Mouse (Mus musculus): ENCODE measurements around the gene Rab3d. TPM values are rescaled to one million over a fixed set of nuclear protein-coding genes. Genes with fewer than 3 reads are reported as not detected.
A peak's percentile ranks its signal among the peaks of the same experiment; 100 is the strongest.

Rab3d gene
- total and polyA plus RNA-seq, 3 experiments, result 22.9 to 44.2 TPM; not detected in 1

DNA sequence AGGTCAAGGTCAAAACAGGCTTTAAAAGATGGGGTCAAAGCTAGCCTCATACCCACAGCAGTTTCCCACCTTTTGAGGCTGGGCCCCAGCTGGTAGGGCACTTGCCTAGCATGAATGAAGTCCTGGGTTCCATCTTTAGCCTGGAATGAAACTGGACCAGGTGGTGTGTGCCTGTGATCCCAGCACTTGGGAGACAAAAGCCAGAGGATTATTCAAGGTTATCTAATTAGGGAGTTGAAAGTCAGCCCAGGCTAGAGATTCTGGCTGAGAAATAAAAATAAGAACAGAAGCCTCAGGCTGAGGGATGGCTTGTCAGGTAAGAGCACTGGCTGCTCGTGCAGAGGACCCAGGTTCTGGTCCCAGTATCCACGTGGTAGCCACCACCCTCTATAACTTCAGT is 14.0 kb upstream of the Rab3d start:
- no peak for TF ChIP-seq USF1 (IDR thresholded peaks at IDR 0.05; ENCODE audit: low read depth, low read length)
- TF ChIP-seq ZKSCAN1 (IDR thresholded peaks at IDR 0.05; ENCODE audit: low read depth, low read length), result no peak
- TF ChIP-seq MXI1 (IDR thresholded peaks at IDR 0.05; ENCODE audit: low read depth, low read length), result no peak
- TF ChIP-seq MAX (IDR thresholded peaks at IDR 0.05; ENCODE audit: low read length), result 0 out of 2 replicates have a peak, but pooled peaks have one; percentile 25
- TF ChIP-seq NELFE (IDR thresholded peaks at IDR 0.05; ENCODE audit: low read depth, low read length), result no peak
- 0 out of 2 replicates have a peak, but pooled peaks have one; percentile 40 for TF ChIP-seq SIN3A (IDR thresholded peaks at IDR 0.05; ENCODE audit: low read length)

DNA sequence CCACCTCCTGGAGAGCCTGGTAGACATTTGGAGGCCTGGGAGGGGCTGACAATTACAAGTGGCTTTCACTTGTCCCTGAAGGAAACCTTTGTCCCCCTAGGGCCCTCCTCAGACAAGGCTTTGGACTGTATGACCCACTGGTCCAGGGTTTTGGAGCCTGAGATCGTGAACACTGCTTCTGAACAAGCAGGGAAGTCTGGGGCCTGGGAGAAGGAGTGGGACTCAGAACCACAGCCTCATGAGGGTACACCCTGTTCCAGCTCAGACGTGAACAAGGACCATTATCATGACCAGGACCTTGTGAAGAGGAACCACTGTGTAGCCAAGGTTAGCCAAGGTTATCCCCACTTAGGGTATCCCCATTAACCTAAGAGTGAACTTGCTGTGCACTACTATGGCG is 11.2 kb upstream of the Rab3d start:
- Histone ChIP-seq H3K27me3 (ENCODE audit: control insufficient read depth in 1 of 2, insufficient read depth in 2 of 2, low read length in 2 of 2) (no peaks in the 10 kb centered on the region), H3K9me3 (replicated peaks; ENCODE audit: insufficient read depth, low read length) (no peaks in the 10 kb centered on the region), H3K4me1 (ENCODE audit: control insufficient read depth in 1 of 2, insufficient read depth in 2 of 2, low read length in 2 of 2) (peaks cover 16 to 37% of the 10 kb centered on the region in 2 experiments), H3K36me3 (ENCODE audit: control insufficient read depth in 1 of 2, insufficient read depth in 2 of 2, low read length in 2 of 2) (peaks cover 2 to 32% of the 10 kb centered on the region in 2 experiments), H3K9ac (ENCODE audit: control insufficient read depth, low read depth, low read length, poor library complexity, severe bottlenecking) (no peak overlapping the region), H3K27ac (ENCODE audit: control insufficient read depth, low read depth, low read length) (no peak overlapping the region), H3K4me3 (ENCODE audit: control insufficient read depth in 1 of 2, insufficient read depth in 1 of 2, low read depth in 2 of 2, low read length in 2 of 2) (no peak overlapping the region), H3K79me2 (ENCODE audit: control insufficient read depth, insufficient read depth, low read length, poor library complexity) (peaks cover 8% of the 10 kb centered on the region)
- TF ChIP-seq UBTF (IDR thresholded peaks at IDR 0.05; ENCODE audit: borderline replicate concordance, insufficient read depth, low read depth, low read length) (no peak), E2F4 (IDR thresholded peaks at IDR 0.05; ENCODE audit: borderline replicate concordance, low read depth, low read length) (no peak), POLR2AphosphoS5 (IDR thresholded peaks at IDR 0.05; ENCODE audit: borderline replicate concordance, low read depth, low read length) (no peak), ELF1 (IDR thresholded peaks at IDR 0.05; ENCODE audit: low read depth, low read length) (no peak), MEF2A (IDR thresholded peaks at IDR 0.05; ENCODE audit: extremely low read depth, insufficient replicate concordance, low read depth, low read length, poor library complexity, severe bottlenecking) (no peak), ZMIZ1 (IDR thresholded peaks at IDR 0.05; ENCODE audit: low read depth, low read length) (no peak), MYB (IDR thresholded peaks at IDR 0.05; ENCODE audit: low read depth, low read length) (no peak), BHLHE40 (IDR thresholded peaks at IDR 0.05; ENCODE audit: borderline replicate concordance, low read depth, low read length) (no peak), POLR2A (IDR thresholded peaks at IDR 0.05; ENCODE audit: control insufficient read depth in 1 of 2, insufficient read depth in 1 of 2, low read depth in 1 of 2, low read length in 2 of 2, poor library complexity in 1 of 2) (no peak), SIN3A (IDR thresholded peaks at IDR 0.05; ENCODE audit: low read length) (no peak), TBP (IDR thresholded peaks at IDR 0.05; ENCODE audit: low read depth, low read length) (no peak), NRF1 (IDR thresholded peaks at IDR 0.05; ENCODE audit: insufficient read depth, low read depth, low read length, poor library complexity, severe bottlenecking) (no peak), POLR2AphosphoS2 (IDR thresholded peaks at IDR 0.05; ENCODE audit: low read length) (no peak), RAD21 (IDR thresholded peaks at IDR 0.05; ENCODE audit: low read depth, low read length) (no peak), USF1 (IDR thresholded peaks at IDR 0.05; ENCODE audit: low read depth, low read length) (no peak), CTCF (IDR thresholded peaks at IDR 0.05 in 2 of 3, conservative IDR thresholded peaks at IDR 0.05 in 1 of 3; ENCODE audit: control insufficient read depth in 1 of 3, insufficient read depth in 1 of 3, low read depth in 2 of 3, low read length in 3 of 3, poor library complexity in 1 of 3, severe bottlenecking in 1 of 3) (no peak), HCFC1 (IDR thresholded peaks at IDR 0.05; ENCODE audit: low read depth, low read length) (no peak), TAL1 (IDR thresholded peaks at IDR 0.05; ENCODE audit: low read length) (no peak)
- DNase-seq (ENCODE audit: low read depth, low spot score), result no peak

More for the DNA sequence above, 14.0 kb upstream of the Rab3d start:
- no peak overlapping the region for H3K4me3 ChIP-seq (ENCODE audit: control insufficient read depth in 1 of 2, insufficient read depth in 1 of 2, low read depth in 2 of 2, low read length in 2 of 2)
- no peaks in the 10 kb centered on the region for H3K9me3 ChIP-seq (replicated peaks; ENCODE audit: insufficient read depth, low read length)
- peaks cover 0 to 23% of the 10 kb centered on the region in 2 experiments; a peak in 2 of 4 replicates for H3K36me3 ChIP-seq (ENCODE audit: control insufficient read depth in 1 of 2, insufficient read depth in 2 of 2, low read length in 2 of 2)
- no peak for DNase-seq (ENCODE audit: low read depth, low spot score)
- no peak overlapping the region for H3K27ac ChIP-seq (ENCODE audit: control insufficient read depth, low read depth, low read length)
- H3K9ac ChIP-seq (ENCODE audit: control insufficient read depth, low read depth, low read length, poor library complexity, severe bottlenecking), result no peak overlapping the region
- no peaks in the 10 kb centered on the region for H3K27me3 ChIP-seq (ENCODE audit: control insufficient read depth in 1 of 2, insufficient read depth in 2 of 2, low read length in 2 of 2)
- peaks cover 17 to 29% of the 10 kb centered on the region in 2 experiments for H3K4me1 ChIP-seq (ENCODE audit: control insufficient read depth in 1 of 2, insufficient read depth in 2 of 2, low read length in 2 of 2)
- H3K79me2 ChIP-seq (ENCODE audit: control insufficient read depth, insufficient read depth, low read length, poor library complexity), result no peaks in the 10 kb centered on the region
